Mouse (Mus musculus): ENCODE data around the gene Zbtb41. TPM values are rescaled to one million over a fixed set of nuclear protein-coding genes. Genes with fewer than 3 reads are reported as not detected.
A peak's percentile ranks its signal among the peaks of the same experiment; 100 is the strongest.
"Not testable (repeated sequence)": the region's sequence is repeated elsewhere in the genome, so short reads cannot be mapped to it uniquely, and the experiment has no call there.

Zbtb41 gene
- polyA plus RNA-seq, 1 experiment from 2014 or later, result 2.5 TPM

DNA sequence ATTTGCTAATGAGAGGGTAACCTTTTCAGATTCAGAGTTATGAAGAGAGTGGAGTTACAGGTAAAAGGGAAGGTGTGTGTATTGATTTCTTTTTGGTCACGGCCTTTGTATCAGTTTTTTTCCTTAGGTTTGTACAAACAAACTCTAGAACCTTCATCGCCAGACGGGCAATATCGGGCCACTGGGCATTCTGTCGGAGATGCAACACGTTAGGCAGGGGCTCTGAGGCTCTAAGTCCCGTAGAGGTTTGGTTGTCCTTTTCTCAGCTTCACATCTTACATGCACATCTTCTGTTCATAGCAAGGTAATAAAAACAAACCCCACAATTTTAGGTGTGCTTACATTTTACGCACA, 590 bp upstream of the Zbtb41 start:
- peak overlapping the region; percentile 83 for H3K4me2 ChIP-seq
- H3K4me1 ChIP-seq (replicated peaks), result peaks cover 34% of the 10 kb centered on the region
- H3K4me3 ChIP-seq (replicated peaks), result peak overlapping the region; percentile 91
- peak overlapping the region; percentile 85 for H3K27ac ChIP-seq (replicated peaks)
- H3K9ac ChIP-seq, result peak overlapping the region; percentile 94
- H3K9me3 ChIP-seq (replicated peaks), result no peaks in the 10 kb centered on the region
- peak; percentile 8; the same call in 1 of the 2 replicates for ATAC-seq (ENCODE audit: insufficient read depth)
- peaks cover 5% of the 10 kb centered on the region; the same call in 1 of the 2 replicates for H3K27me3 ChIP-seq
- WGBS (ENCODE audit: insufficient replicate concordance), result 5% methylated on average over 8 of the region's 8 CpGs
- no peaks in the 10 kb centered on the region for H3K36me3 ChIP-seq (replicated peaks)

DNA sequence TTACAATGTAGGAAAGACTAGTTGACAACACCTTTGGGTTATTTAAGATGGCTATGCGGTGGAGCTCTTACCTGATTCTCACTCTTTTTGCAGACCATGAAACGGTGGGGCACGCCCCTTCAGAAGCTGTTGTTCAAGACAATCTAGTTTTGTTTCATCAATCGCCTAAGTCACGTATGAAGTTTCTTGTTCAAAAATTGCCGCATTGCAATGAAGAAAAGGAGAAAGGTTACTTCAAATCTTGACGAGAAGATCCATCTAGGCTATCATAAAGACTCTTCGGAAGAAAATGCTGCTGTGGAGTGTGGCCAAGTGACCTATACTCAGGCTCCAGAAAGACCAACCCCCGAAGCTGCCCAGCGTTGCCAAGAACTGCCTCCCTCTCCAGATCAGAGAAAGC, 853 bp downstream of the Zbtb41 start:
- WGBS (ENCODE audit: insufficient replicate concordance), result 25% methylated on average over 10 of the region's 10 CpGs
- Histone ChIP-seq H3K4me2 (peak overlapping the region; percentile 83), H3K27me3 (peaks cover 5% of the 10 kb centered on the region; the same call in 1 of the 2 replicates), H3K9ac (peak overlapping the region; percentile 94), H3K9me3 (replicated peaks) (no peaks in the 10 kb centered on the region), H3K4me3 (replicated peaks) (peak overlapping the region; percentile 91), H3K36me3 (replicated peaks) (0 out of 2 replicates have a peak, but pooled peaks cover 4% of the 10 kb centered on the region), H3K4me1 (replicated peaks) (peaks cover 34% of the 10 kb centered on the region), H3K27ac (replicated peaks) (peak overlapping the region; percentile 85; the same call in 1 of the 2 replicates)
- no peak for ATAC-seq (ENCODE audit: insufficient read depth)

DNA sequence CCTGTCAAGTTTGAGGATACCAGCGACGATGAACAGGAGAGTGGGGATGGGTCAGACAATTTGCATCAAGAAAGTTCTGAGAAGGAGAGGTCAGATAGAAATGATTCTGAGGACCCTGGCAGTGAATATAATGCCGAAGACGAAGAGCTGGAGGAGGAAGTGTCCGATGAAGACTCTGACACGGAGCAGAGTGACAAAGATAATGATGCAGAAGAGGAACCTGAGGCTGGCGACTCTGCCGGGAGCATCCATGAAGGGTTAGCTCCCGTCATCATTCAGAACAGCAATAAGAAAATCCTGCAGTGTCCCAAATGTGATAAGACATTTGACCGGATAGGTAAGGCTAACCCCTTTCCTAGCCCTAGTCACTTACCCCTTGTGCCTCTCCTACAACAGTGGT, 1.8 kb downstream of the Zbtb41 start:
- Histone ChIP-seq H3K9me3 (replicated peaks) (no peaks in the 10 kb centered on the region), H3K4me2 (peak overlapping the region; percentile 83), H3K4me1 (replicated peaks) (peaks cover 34% of the 10 kb centered on the region), H3K36me3 (replicated peaks) (peaks cover 5% of the 10 kb centered on the region), H3K4me3 (replicated peaks) (peak overlapping the region; percentile 91), H3K27me3 (peaks cover 5% of the 10 kb centered on the region; the same call in 1 of the 2 replicates), H3K27ac (replicated peaks) (no peak overlapping the region), H3K9ac (peak overlapping the region; percentile 10; the same call in 1 of the 2 replicates)
- 23% methylated on average over 10 of the region's 10 CpGs for WGBS (ENCODE audit: insufficient replicate concordance)
- ATAC-seq (ENCODE audit: insufficient read depth), result no peak

DNA sequence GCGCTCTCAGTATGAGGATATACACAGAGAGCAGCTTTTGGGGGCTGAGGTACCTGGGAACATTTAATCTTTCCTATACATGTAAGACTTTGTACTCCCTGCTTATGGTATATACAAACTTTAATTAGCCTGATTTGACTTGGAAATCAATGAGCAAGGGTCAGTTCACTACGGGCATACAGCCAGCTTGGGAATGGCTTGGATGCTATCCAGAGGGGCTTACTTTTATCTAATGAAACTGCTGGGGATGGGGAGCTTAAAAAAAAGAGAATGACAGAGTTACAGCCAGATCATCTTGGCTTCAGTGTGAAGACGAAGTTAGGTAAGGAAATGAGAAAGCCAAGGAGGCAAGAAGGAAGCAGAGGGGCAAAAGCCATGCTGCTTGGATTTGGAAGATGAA, 2.9 kb downstream of the Zbtb41 start:
- H3K4me2 ChIP-seq, result peak overlapping the region; percentile 46
- H3K36me3 ChIP-seq (replicated peaks), result peaks cover 14% of the 10 kb centered on the region
- peaks cover 34% of the 10 kb centered on the region for H3K4me1 ChIP-seq (replicated peaks)
- H3K9ac ChIP-seq, result 0 out of 2 replicates have a peak overlapping the region, but pooled peaks have one; percentile 25
- H3K9me3 ChIP-seq (replicated peaks), result no peaks in the 10 kb centered on the region
- H3K4me3 ChIP-seq (replicated peaks), result 0 out of 2 replicates have a peak overlapping the region, but pooled peaks have one; percentile 15
- no peak overlapping the region for H3K27ac ChIP-seq (replicated peaks)
- 58% methylated on average over 3 of the region's 3 CpGs for WGBS (ENCODE audit: insufficient replicate concordance)
- no peak for ATAC-seq (ENCODE audit: insufficient read depth)
- H3K27me3 ChIP-seq, result no peaks in the 10 kb centered on the region

DNA sequence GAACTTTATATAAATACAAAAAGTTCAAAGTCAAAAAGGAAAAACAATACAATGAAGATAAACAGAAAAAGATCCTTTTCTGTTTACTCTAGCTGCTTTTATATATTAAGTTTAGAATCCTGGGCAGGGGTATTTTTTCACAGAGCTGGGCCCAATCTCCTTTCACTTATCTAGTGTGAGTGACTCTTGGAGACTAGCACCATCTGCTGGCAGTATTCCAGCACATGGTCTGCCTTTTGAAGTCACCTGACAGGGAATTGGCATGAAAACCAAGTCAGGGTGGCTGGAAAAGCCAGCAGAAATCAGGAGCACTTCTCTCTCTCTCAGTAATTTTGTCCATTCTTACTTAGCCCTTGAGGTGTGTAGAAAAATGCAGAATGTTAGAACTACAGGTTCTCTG, 16.3 kb downstream of the Zbtb41 start:
- H3K9me3 ChIP-seq (replicated peaks), result no peaks in the 10 kb centered on the region
- H3K4me1 ChIP-seq (replicated peaks), result no peaks in the 10 kb centered on the region
- peaks cover 38% of the 10 kb centered on the region for H3K36me3 ChIP-seq (replicated peaks)
- no peaks in the 10 kb centered on the region for H3K27me3 ChIP-seq
- no peak overlapping the region for H3K9ac ChIP-seq
- ATAC-seq (ENCODE audit: insufficient read depth), result no peak
- no peak overlapping the region for H3K4me2 ChIP-seq
- no peak overlapping the region for H3K27ac ChIP-seq (replicated peaks)
- H3K4me3 ChIP-seq (replicated peaks), result no peak overlapping the region

DNA sequence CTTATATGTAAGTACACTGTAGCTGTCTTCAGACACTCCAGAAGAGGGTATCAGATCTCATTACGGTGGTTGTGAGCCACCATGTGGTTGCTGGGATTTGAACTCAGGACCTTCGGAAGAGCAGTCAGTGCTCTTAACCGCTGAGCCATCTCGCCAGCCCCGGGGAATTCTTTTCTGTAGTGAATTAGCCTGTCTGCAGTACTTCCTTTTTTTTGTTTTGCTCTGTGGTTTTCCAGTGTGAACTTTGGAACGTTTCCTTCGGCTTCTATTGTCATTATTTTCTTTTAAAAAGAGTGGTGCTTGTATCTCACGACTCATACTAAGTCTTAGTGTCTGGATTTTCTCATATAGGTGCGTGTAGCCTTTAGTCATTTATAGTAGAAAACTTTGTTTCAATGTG, 21.0 kb downstream of the Zbtb41 start:
- H3K4me3 ChIP-seq (replicated peaks); H3K4me2 ChIP-seq; H3K9ac ChIP-seq; H3K4me1 ChIP-seq (replicated peaks); H3K27me3 ChIP-seq; ATAC-seq (ENCODE audit: insufficient read depth); H3K27ac ChIP-seq (replicated peaks); H3K9me3 ChIP-seq (replicated peaks): not testable (repeated sequence)
- 52% methylated on average over 9 of the region's 9 CpGs for WGBS (ENCODE audit: insufficient replicate concordance)
- H3K36me3 ChIP-seq (replicated peaks), result peaks cover 29% of the 10 kb centered on the region

DNA sequence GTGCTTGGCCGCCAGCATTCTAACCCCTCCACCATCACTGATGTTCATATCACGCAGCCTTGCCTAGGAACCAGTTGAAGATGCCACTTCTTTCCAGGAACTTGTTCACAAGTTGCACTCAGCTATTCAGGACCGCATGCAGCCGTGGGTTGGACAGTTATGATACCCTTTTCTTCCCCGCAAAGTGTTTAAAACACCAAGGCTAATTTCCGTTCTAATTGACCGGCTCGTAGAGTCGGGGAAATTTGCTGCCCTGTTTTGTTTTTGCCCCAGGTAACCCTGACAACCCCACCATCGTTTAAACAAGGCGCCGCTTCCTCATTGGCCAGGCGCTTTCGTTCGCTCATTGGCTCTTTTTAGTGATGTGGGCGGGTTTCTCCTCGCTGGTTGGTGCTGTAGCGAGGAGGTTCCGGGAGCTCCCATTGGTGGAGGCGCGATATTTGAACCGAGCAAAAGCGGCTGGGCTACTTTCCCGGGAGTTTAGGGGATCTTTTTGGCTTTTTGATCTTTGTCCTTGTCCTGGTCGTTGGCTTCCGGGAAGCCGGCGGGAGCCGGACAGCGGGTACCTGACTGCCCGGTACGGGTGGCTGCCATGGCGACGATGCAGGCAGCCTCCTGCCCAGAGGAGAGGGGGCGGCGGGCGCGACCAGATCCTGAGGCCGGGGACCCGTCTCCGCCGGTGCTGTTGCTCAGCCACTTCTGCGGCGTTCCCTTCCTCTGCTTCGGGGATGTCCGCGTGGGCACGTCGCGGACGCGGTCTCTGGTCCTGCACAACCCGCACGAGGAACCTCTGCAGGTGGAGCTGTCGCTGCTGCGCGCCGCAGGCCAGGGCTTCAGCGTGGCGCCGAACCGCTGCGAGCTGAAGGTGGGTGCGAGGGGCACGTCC, 32.5 kb downstream of the Zbtb41 start, which contains the start of gene Aspm:
Gene Aspm (plus strand): TSS at position 433 of the 886 bp plus-strand sequence.
- WGBS (ENCODE audit: insufficient replicate concordance), result under 1% methylated on average over 63 of the region's 65 CpGs
- peak; percentile 97 for ATAC-seq (ENCODE audit: insufficient read depth)
- Histone ChIP-seq H3K9ac (peak within 1 kb of the TSS; percentile 85), H3K27me3 (no peaks in the 10 kb centered on the region), H3K27ac (replicated peaks) (peak within 1 kb of the TSS; percentile 89), H3K4me3 (replicated peaks) (peak within 1 kb of the TSS; percentile 93), H3K4me1 (replicated peaks) (peaks cover 31% of the 10 kb centered on the region), H3K36me3 (replicated peaks) (peaks cover 27% of the 10 kb centered on the region), H3K4me2 (peak within 1 kb of the TSS; percentile 70), H3K9me3 (replicated peaks) (no peaks in the 10 kb centered on the region)

DNA sequence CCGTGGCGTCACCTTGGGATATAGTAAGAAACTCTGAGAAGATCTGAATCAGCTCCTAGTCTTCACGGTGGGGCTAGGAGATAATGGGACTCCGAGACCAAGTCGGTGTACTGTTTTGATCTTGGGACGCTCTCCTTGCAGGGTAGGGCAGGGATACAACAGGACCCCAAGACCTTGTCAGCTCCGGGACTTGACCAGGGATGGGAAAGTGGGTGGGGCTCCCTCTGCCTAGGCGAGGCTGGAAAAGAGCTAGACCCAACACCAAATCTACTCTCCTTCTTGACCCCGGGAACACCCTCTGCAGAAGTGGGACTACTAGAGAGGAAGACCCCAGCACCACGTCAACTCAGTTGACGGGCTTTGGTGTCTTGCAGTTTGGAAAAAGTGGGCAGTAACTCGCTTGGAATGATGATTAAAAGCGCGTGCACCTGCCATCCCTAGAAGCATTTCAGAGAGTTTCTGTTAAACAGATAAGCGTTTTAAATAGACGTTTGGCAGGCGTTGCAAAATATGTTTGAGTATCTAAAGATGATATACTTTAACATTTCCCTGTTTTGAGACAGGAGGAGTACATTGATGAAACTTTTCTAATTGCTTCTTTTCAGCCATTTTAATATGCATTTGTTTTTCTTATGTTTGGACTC, 33.3 kb downstream of the Zbtb41 start:
- ATAC-seq (ENCODE audit: insufficient read depth), result peak; percentile 40
- H3K4me3 ChIP-seq (replicated peaks), result peak overlapping the region; percentile 93
- H3K4me1 ChIP-seq (replicated peaks), result peaks cover 31% of the 10 kb centered on the region
- H3K4me2 ChIP-seq, result peak overlapping the region; percentile 70
- no peaks in the 10 kb centered on the region for H3K27me3 ChIP-seq
- H3K27ac ChIP-seq (replicated peaks), result peak overlapping the region; percentile 89
- H3K36me3 ChIP-seq (replicated peaks), result peaks cover 32% of the 10 kb centered on the region
- H3K9ac ChIP-seq, result peak overlapping the region; percentile 85
- no peaks in the 10 kb centered on the region for H3K9me3 ChIP-seq (replicated peaks)
- under 1% methylated on average over 17 of the region's 17 CpGs for WGBS (ENCODE audit: insufficient replicate concordance)

DNA sequence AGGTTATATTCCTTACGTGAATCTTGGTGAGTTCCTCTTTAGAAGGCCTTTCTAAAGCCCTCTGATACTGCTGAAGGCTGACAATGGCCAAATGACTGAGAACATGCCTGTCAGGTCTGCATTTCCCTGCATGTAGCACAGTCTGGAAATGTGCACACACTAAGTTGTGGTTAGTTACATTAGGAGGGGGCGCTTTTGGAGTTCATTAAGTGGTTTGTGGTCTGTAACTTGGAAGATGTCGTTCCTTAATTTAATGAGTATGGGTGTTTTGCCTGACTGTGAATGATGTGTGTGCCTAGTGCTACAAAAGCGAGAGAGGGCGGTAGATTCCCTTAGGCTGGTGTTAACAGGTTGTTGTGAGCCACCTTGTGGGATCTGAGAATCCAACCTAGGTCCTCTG, 38.7 kb downstream of the Zbtb41 start:
- ATAC-seq (ENCODE audit: insufficient read depth), result no peak
- 61% methylated on average over 5 of the region's 5 CpGs for WGBS (ENCODE audit: insufficient replicate concordance)
- Histone ChIP-seq H3K36me3 (replicated peaks) (peaks cover 81% of the 10 kb centered on the region), H3K27me3 (no peaks in the 10 kb centered on the region), H3K4me3 (replicated peaks) (peak overlapping the region; percentile 17; the same call in 1 of the 2 replicates), H3K4me2 (peak overlapping the region; percentile 41; the same call in 1 of the 2 replicates), H3K9ac (no peak overlapping the region; the same call in 1 of the 2 replicates), H3K27ac (replicated peaks) (no peak overlapping the region), H3K9me3 (replicated peaks) (no peaks in the 10 kb centered on the region), H3K4me1 (replicated peaks) (peaks cover 25% of the 10 kb centered on the region)

DNA sequence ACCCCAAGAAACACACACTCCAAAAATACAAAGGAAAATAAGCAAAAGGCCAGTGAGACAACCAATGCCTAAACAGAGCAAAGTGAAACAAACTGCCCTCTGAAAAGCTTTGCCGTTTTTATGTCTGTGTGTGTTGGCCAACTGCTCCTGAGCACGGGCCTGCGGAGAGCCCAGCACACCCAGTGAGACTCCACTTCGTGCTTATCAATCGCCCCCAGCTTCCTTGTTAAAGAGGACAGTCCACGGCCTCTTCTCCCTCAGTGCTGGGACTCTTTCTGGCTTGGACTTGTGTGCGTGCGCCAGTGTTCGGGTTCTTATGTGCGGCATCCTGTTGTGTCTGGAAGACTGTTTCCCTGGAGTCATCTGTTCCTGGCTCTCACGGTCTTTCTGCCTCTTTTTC, 43.8 kb downstream of the Zbtb41 start:
- H3K27ac ChIP-seq (replicated peaks), result no peak overlapping the region
- H3K4me1 ChIP-seq (replicated peaks), result peaks cover 4% of the 10 kb centered on the region
- H3K9me3 ChIP-seq (replicated peaks), result no peaks in the 10 kb centered on the region
- H3K9ac ChIP-seq, result no peak overlapping the region
- WGBS (ENCODE audit: insufficient replicate concordance), result 54% methylated on average over 11 of the region's 11 CpGs
- H3K27me3 ChIP-seq, result no peaks in the 10 kb centered on the region
- 0 out of 2 replicates have a peak overlapping the region, but pooled peaks have one; percentile 5 for H3K4me2 ChIP-seq
- ATAC-seq (ENCODE audit: insufficient read depth), result peak; percentile 83
- H3K36me3 ChIP-seq (replicated peaks), result peaks cover 84% of the 10 kb centered on the region
- H3K4me3 ChIP-seq (replicated peaks), result no peak overlapping the region

DNA sequence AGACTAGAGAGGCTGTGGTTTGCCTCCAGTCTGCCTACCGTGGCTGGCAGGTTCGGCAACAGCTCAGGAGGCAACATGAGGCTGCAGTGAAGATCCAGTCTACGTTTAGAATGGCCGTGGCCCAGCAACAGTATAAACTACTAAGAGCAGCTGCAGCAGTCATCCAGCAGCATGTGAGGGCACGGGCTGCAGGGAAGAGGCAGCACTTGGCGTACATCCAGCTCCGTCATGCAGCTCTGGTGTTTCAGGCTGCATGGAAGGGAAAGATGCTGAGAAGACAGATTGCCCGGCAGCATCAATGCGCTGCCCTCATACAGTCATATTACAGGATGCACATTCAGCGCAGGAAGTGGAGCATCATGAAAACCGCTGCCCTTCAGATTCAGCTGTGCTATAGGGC, 56.8 kb downstream of the Zbtb41 start:
- Histone ChIP-seq H3K9ac (no peak overlapping the region), H3K4me2 (no peak overlapping the region), H3K36me3 (replicated peaks) (peaks cover 93% of the 10 kb centered on the region), H3K4me3 (replicated peaks) (no peak overlapping the region), H3K27me3 (no peaks in the 10 kb centered on the region), H3K4me1 (replicated peaks) (no peaks in the 10 kb centered on the region), H3K27ac (replicated peaks) (no peak overlapping the region), H3K9me3 (replicated peaks) (no peaks in the 10 kb centered on the region)
- 91% methylated on average over 11 of the region's 11 CpGs for WGBS (ENCODE audit: insufficient replicate concordance)
- no peak for ATAC-seq (ENCODE audit: insufficient read depth)
